Mouse (Mus musculus): ENCODE measurements around the gene Cyp2d26.
"Not testable (repeated sequence)": the region's sequence is repeated elsewhere in the genome, so short reads cannot be mapped to it uniquely, and the experiment has no call there.

Cyp2d26 gene

DNA sequence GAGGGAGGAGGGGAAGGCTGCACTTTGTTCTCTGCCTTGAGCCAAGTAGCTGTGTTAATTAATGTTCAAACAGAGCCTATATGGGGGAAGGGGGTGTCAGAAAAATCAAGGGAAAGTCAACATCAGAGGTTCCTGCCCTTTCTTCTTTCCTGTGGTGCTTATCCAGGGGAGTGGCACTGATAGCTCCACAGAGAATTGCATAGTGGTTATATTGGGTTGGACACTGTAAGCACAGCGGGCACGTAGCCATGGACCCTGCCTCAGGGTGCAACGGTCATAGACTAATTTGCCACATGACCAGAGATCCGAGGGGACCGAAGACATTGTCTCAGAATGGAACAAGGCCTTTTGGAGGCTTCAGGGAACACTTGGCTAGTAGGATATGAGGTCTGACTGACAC lies at the start of gene Cyp2d26:
Gene Cyp2d26, minus strand, starts transcription at position 18 of the 400 bp plus-strand sequence.
- no peak for DNase-seq (ENCODE audit: low spot score in 2 of 2)

DNA sequence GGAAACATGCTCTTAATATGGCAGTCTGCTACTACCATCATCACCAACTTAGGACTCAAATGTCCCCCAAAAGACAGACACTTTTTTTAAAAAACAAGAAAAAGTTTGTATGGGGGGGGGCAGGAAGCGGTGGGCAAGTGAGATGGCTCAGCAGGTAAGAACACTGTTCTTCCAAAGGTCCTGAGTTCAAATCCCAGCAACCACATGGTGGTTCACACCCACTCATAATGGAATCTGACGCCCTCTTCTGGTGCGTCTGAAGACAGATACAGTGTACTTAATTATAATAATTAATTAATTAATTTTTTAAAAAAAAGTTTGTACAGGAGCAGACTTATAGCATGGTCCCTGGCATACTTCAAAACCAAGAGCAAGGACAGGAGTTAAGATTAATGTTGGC lies 45.1 kb upstream of the Cyp2d26 start:
- no peak for DNase-seq (ENCODE audit: low spot score in 2 of 2)

DNA sequence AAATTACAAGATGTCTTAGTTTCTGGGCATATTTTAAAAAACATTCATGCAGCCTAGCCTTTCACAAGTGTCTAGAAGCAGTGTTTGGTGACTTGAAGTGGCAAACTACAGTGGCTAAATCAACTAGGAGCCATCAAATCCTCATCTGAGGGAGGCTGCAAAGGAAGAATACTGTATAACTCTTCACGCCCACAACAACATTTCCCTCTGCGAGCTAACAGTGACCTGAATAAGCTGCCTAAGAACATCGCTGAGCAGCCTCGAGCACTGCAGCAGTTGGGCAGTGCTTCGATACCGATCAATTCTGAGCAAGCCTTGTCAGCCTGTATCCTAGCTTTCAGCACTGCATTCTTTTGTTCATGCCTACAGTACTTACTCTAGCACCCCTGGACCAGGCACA lies 35.8 kb upstream of the Cyp2d26 start:
- DNase-seq (ENCODE audit: low spot score in 2 of 2): no peak

DNA sequence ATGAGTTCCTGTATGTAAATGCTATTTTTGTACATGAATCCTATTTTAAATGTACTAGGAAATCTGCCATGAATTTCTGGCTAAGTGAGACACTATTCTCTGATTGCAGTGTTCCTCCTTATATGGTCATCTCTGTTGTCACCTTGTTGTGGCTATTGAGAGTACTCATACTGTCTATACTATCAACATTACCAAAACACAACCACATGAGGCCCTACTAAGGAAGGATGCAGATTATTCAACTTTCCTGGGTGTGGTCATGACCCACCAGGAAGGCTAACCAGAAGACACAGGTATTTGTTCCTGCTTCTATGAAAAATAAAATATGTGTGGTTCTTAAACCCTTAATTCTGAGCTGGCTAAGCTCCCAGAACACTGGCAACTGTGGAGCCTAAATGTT lies 31.8 kb upstream of the Cyp2d26 start:
- no peak for DNase-seq (ENCODE audit: low spot score in 2 of 2)

DNA sequence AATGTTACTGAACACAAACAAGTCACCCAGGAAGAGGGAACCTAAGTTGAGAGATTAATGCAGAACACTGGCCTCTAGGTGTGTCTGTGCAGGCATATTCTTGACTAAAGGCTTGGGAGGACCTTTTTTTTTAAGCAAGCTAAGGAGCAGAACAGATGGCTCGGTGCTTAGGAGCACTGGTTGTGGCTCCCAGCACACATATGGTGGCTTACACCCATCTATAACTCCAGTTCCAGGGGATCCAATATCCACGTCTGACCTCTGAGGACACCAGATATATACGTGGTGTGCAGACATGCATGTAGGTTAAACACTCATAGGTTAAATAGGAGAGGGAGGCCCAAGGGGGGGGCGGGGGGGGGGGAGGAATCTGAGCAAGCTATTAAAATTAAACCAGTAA lies 28.3 kb upstream of the Cyp2d26 start:
- no peak for DNase-seq (ENCODE audit: low spot score in 2 of 2)

DNA sequence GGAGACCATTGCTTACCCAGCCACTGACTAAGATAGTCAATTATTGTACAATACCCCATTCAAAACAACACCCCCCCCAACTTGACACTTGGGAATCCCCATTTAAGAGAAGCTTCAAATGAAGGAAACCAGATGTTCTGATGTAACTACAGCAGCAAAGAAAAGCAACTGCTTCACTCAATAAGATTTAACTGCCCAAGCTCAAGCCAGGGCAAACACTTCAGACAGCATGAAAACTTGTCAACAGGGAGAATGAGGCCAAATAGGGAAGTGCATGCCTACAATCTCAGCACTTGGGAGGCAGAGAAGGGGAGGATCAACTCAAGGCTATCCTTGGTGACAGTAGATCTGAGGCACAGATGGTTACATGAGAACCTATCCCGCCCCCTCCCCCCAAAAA lies 27.6 kb upstream of the Cyp2d26 start:
- DNase-seq (ENCODE audit: low spot score in 2 of 2): no peak

DNA sequence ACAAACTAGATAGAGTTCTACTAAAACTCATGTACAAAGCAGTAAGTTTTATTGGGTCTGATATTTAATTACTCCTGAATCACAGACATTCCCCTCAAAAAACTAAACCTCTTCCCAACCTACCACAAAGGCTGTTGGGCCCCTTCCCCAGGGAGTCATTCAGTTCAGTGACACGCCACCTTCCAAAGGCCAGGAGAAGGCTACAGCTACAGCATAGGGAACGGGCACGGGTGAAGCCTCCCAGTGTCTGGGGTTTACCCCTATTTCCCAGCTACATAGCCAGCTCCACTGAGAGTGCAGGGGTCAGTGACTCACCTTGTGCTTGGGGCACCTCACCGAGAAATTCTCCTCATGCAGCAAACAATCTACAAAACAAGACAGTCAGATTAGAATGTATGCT lies 21.2 kb upstream of the Cyp2d26 start:
- no peak for DNase-seq (ENCODE audit: low spot score in 2 of 2)

DNA sequence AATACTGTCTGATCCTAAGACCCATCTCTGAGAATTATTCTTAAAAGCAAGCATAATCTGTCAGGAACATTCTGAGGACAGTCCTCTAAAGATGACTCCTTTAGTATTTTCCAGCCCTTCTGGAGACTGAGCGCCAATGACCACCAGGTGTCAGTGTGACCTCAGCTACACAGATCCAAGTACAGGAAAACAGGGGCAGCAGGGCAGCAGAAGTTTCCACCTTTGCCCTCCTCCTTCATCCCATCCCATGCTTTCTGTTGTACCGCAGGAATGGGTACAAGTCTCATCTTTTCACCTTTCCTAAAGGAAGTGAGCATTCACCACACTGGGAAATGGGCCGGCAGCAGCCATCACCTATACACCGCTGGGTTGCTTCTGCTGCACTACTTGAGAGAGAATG lies 20.7 kb upstream of the Cyp2d26 start:
- peak; percentile 26 to 36 for DNase-seq (ENCODE audit: low spot score in 2 of 2)

DNA sequence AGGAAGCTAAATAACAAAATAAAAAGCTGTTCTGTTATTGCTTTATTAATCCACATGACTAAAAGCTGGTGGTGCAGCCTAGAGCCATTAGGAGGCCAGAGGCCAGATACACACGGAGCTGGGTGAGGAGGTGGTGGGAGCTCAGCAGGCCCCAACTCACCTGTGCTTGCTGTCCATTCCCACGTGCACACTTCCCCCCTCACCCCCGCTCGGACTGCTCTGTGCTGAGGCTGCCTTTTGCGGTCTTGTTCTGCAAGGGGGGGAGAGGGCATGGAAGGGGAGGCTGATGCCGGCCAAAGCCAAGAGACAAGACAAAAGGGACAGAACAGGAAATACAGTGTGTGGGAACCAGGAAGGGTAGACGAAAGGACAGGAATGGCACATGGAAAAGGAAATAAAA lies 20.2 kb upstream of the Cyp2d26 start:
- no peak for DNase-seq (ENCODE audit: low spot score in 2 of 2)

DNA sequence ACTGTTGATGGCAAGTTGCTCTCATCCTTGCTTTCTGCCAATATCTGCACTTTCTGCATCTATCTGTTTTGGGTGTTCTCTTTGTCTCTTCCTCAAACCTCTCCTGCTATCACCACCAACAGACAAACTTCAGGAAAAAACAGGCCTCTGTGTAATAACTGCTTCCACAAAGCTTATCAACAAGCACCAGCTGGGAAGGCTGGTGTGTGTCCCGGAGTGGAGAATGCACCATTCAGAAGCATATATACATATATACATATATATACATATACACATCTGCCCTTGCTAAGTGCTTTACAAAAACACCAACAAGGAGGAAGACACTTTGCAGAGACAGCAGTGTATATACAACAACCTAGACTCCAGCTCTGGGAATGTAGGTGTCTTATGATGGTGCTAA lies 16.5 kb upstream of the Cyp2d26 start:
- peak in 1 of 2 experiments; percentile 22 for DNase-seq (ENCODE audit: low spot score in 2 of 2)

DNA sequence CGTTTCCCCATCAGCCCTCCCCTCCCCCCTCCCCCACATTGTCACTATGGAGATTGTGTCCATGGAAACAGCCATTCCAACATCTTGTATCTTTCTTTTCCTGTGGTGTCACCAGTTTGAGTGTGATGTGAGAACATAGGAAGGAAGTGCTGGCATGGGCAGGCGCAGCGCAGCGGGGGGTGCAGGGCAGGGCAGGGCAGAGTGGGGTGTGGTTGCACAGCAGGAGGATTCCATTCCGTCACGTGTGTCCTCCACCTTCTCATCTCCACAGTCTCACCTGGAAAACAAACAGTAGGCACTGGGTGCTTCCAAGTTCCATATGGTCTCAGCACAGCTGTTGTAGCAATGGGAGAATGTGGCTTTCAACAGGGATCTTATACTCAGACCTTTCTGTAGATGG lies 15.4 kb upstream of the Cyp2d26 start:
- DNase-seq (ENCODE audit: low spot score in 2 of 2): peak in 1 of 2 experiments; percentile 15

DNA sequence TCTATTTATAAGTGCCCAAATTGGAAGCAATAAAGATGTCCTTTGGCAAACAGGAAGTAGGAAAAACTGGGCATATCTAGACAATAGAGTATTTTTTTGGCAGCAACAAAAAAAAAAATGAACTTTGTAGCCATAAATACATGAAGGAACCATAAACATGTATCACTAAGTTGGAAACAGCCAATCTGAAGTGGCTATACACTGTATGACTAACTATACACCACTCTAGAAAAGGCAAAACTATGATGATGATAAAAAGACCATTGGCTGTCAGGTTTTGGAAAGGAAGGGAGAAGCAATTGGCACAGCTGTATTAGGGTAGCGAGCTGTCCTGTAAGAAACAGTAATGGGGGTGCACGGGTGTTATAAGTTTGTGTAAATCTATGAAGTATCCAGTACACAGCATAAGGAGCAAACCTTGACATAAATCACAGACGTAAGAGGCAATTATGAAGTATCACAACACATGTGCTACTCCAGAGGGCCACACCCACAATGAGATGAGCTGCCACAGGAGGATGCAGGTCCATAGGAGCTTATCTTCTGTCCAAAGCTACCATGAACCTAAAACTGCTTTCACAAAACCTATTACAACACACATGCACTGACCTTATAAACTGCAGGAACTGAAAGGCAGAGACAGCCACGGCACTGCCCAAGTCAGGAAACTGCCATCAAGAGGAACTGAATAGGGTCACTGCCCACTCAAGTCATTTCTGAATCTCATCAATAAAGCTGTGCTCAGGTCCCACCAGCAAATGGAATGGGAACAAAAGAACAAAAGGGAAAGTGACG lies 13.1 kb upstream of the Cyp2d26 start:
- DNase-seq (ENCODE audit: low spot score in 2 of 2): no peak

DNA sequence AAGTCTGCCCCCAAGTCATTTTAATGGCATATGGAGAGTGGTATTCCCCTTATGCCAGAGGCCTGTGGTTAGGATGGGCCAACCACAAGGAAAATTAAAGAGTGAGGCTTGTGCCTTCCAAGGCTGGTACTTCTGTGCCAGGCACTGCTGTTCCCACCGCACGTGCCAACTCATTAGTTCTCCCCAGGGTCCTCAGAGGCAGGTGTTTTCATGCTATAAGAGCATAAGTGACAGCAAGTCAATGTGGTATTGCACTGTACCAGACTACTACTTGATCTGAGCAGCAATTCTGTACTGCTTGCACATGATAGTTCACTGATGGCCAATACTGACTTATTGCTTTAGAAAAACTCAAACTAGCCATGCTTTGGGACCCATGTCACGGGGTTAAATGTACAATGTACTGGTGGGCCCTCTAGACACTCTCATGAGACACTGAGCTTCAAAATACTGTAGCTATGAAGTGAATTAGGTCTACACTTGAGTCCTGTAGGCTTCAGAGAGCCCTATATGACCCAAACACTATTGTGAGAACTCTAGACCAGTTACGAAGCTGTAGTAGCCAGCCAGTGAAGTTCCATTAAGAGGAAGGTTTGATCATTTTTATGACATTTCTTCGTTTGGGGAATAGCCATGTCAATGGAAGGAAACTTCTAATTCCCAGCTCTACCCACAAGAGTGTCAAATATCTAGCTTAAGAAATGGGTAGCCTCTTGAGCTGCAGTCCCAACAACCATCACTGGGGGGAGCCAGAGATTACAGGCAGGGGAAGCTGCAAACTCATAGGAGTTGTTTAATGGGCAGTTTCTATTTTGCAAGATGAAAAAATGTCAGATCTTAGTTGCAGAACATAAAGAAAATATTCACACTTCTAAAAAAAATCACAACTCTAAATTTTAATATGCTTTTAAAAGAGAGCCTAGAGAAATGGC lies 10.9 kb upstream of the Cyp2d26 start:
- peak; percentile 56 to 69 for DNase-seq (ENCODE audit: low spot score in 2 of 2)

DNA sequence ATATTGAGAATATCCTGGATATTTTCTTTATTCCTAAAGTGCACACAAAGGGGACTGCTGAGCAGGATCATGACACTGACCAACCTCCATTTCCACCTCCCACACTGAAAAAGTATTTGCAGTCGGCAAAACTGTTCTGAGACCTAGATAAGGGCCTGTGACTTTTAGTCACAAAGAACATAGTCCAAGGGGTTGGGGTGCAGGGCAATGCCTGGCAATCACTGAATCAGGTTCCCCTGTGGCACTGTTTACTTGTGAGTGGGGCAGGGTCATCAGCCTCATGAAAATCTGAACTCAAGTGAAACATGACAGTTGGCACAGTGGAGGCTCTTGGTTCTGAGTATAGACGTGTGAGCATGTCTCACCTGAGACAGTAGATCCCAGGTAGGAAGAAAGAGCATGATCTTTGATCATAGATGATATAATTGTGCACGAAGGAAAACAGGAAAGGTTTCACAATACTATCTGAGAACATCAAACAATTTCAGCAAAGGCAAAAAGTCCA lies 1.9 kb upstream of the Cyp2d26 start:
- no peak for DNase-seq (ENCODE audit: low spot score in 2 of 2)

DNA sequence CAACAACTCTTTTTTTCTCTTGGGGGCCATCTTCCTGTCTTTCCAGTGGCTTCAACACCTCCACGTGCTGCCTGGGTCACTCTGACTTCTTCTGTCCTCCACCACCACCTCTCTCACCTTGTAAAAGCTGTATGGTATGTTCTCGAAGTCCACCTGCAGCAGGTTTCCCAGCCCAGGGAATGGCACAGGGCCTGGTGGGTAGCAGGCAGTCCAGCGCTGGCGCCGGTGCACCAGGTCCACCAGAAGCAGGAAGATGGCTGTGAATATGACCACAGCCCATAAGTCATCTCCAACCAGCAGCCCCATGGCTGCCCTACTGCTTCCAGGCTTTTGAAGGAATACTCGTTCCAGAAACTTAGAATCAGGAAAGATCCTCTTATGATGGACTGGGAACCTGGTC lies 226 bp downstream of the Cyp2d26 start:
- no peak for DNase-seq (ENCODE audit: low spot score in 2 of 2)

DNA sequence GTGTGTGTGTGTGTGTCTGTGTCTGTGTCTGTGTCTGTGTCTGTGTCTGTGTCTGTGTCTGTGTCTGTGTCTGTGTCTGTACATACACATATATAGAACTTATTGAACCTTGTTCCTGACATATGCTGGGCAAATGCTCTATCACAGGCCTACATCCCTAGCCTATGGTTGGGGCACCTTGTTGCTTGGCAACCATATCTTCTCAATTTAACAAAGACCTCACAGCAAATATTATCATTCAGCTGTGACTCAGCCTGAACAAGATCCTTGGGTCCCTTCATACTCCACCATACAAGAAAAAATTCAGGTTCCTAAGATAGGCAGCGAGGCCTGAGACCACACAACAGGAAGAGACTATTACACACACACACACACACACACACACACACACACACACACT lies 640 bp downstream of the Cyp2d26 start:
- no peak for DNase-seq (ENCODE audit: low spot score in 2 of 2)

DNA sequence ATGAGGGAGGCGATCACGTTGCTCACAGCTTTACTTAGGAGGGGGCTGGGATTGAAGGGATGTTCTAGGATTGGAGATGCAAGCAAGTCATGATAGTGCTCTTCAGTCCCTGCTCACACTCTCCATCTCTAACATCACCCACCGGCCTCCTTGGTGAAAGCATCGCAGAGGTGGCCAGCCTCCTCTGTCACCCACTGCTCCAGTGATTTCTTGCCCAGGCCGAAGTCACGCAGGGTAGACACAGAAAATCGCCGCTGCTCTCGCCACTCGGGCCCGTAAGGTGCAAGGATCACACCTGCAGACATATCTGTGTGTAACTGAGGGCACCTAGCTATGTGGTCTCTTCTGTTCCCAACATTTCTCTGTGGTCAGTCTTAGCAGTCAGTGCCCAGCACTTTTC lies 1.5 kb downstream of the Cyp2d26 start:
- no peak for DNase-seq (ENCODE audit: low spot score in 2 of 2)

DNA sequence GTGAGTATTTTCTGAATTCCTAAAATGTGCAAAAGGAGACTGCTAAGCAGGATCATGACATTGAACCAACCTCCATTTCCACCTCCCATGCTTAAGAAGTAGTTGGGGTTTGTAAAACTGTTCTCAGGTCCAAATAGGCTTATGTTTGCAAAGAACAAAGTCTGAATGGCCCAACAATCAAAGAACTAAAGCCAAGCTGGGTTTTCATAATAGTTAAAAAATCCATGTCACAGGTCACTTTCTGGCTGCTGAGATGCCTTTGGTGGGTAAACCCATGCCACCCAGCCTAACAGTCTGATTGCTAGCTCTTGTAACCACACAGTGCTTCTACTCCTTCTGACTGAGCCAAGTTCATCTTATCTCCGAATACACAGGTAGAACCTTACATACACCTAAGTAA lies 9.5 kb downstream of the Cyp2d26 start:
- DNase-seq (ENCODE audit: low spot score in 2 of 2): no peak

DNA sequence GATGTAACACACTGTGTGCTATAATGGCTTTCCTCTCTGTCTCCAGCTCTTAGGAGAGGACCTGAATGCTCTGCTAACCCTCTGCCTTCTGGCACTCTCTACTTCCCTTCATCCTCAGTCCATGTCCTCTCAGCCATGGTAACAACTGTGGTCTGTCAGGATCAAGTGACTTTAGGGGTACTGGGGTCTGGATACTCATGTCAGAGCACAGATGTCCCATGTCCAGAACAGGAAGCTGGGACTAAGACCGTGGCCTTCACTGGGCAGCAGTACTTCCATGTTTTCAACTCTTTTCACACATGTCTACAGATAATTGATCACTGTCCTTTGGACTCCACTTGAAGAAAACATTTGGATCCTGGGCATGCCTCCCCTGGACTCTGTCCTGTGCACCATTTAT lies 10.3 kb downstream of the Cyp2d26 start:
- no peak for DNase-seq (ENCODE audit: low spot score in 2 of 2)

DNA sequence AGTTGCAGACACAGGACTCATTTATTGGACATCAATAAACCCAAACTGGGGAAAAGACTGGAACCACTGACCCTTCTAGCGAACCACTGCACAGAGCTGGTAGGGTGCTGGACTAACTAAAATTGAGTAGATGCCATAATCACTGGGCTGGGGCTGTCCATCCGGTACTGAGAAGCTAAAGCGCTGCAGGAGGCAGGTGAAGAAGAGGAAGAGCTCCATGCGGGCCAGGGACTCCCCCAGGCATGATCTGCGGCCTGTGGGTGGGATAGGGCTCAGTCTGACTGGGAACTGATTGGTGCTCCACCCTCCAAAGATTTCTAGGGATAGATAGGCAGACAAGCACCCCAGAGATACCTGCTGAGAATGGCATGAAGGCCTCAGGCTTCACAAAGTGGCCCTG lies 16.2 kb downstream of the Cyp2d26 start:
- not testable (repeated sequence) for DNase-seq (ENCODE audit: low spot score in 2 of 2)

DNA sequence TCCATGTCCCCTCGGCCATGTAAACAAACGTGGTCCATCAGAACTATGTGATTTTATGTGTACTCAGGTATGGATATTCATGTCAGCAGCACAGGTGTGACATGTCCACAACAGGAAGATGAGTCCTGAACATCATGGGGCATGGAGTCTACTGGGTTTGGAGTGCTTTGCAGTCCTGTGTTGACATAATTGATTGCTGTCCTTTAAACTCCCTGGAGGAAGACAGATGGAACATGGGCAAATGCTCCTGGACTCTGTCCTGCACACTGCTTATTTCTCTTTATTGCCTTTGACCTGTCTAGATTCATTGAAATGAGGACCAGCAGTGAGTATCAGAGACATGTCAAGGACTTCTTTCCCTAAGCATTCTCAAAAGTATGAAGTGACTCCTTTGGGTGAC lies 28.2 kb downstream of the Cyp2d26 start:
- no peak for DNase-seq (ENCODE audit: low spot score in 2 of 2)

DNA sequence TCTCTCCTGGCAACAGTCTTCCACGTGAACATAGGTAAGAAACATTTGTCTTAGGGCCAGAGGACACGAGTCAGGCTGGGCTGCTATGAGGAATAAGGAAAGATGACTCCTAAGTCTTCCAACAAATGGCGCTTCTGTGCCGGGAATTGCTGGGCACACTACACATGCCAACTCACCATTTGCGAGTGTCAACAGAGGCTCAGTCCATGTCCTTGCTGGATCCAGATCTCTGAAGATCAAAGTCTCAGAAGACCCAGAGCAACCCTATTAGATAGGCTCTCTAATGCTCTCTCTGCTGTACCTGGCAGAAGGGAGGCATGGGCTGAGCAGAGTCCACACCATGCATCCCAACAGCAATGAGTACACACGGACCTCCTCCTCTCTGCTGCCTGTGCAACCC lies 29.2 kb downstream of the Cyp2d26 start:
- DNase-seq (ENCODE audit: low spot score in 2 of 2): no peak
